Mouse (Mus musculus) Patski (cell line): ENCODE data around the gene Zfp853. TPM values are rescaled to one million over a fixed set of nuclear protein-coding genes. Genes with fewer than 3 reads are reported as not detected.

ENCODE experiments used
- ATAC-seq: fragments of 100-300 bp; one replicate; pipeline ENCODE4 v1.8.0; 2021
- CTCF ChIA-PET: fragments of 350-600 bp; sonication (Branson Sonifier 250); formaldehyde crosslinking; loops from one replicate; lab custom pipeline; 2022; ENCODE audit warnings: inconsistent platforms; lab: Charles Lee
- POLR2A ChIA-PET: fragments of 350-600 bp; sonication (Branson Sonifier 250); formaldehyde crosslinking; loops from one replicate; lab custom pipeline; 2022; ENCODE audit warnings: antibody characterized with exemption, inconsistent platforms; lab: Charles Lee
- DNase-seq: peaks from one replicate; pipeline ENCODE4 v3.0.0-alpha.2; 2011; ENCODE audit warnings: low read depth, low spot score
- H3K27me3 ChIP-seq: fragments of 371-371 bp; one replicate; pipeline ENCODE4 v1.5.1; 2021
- CTCF ChIP-seq: fragments of 100-300 bp; IDR thresholded peaks from one replicate; pipeline ENCODE4 v1.5.1; 2021
- in situ Hi-C: fragments of 300-500 bp; cut with MboI; formaldehyde crosslinking; loops from 3 replicates; pipeline ENCODE4 v1.11.1; 2018; ENCODE audit warnings: low pct_unique_long_range_greater_than_20kb, mixed read lengths
- polyA plus RNA-seq: library from polyadenylated mRNA; unstranded; gene quantifications from one replicate; pipeline ENCODE4 v1.2.3, GENCODE M21; 2021

Gene Zfp853
- polyA plus RNA-seq, 1 experiment from 2014 or later, result not detected

DNA sequence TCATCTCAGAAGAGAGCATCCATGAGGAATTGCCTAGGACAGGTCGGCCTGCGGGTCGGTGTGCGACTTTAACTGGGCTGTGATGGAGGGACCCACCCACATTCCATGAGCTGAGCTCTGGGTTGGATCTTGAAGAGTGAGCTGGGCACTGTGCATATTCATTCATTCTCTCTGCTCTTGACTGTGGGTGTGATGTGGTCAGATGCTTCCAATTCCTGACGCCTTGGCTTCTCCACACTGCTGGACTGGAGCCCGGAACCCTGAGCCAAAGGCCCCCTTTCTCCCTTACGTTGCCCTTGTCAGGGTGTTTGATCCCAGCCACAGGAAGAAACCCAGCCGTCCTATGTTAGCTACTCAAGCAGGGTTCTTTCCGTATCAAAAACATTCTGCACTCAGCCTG, 4.6 kb upstream of the Zfp853 start:
- ChIA-PET POLR2A (interaction anchor here (1.5 kb wide), 1 partner anchor 26 kb away, joined by 3 read pairs; no protein-coding TSS in a partner anchor), CTCF (no interaction called here)
- ATAC-seq, result no peak
- TF ChIP-seq CTCF, result no peak
- no peaks in the 10 kb centered on the region for H3K27me3 ChIP-seq
- no peak for DNase-seq
- in situ Hi-C loops, result loop anchor here (5.0 kb wide), 1 partner anchor 61 kb away; the partner anchor contains the start of gene Zfp12

DNA sequence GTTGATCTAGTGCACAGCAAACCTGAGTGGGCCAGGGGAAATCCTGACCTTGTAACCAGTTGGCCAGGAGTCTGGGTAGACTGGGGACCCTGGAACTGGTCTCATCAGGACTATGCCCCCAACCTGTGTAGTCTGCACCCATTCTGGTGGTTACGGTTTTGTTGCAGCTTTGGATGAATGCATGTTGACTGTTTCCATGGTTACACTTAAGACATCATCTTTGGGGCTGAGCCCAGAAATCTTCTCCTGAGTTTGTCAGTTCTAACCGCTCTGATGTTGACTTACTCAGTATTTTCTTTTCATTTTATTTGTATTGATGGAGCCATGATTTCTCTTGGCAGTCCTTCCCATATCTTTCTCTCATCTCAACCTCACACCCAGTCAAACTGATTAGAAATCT, 1.9 kb upstream of the Zfp853 start:
- no peak for TF ChIP-seq CTCF
- no peaks in the 10 kb centered on the region for H3K27me3 ChIP-seq
- CTCF ChIA-PET, result interaction anchor here (1.0 to 6.3 kb wide), 3 partner anchors 11 to 14 kb away, joined by 3 to 28 read pairs (median 5); no protein-coding TSS in a partner anchor
- ATAC-seq (no peak), DNase-seq (no peak)
- in situ Hi-C loops, result loop anchor here (5.0 kb wide), 1 partner anchor 58 kb away; the partner anchor contains the start of gene Zfp12
- POLR2A ChIA-PET, result interaction anchor here (0.8 to 0.9 kb wide), 2 partner anchors 31 to 472 kb away, joined by 3 read pairs; no protein-coding TSS in a partner anchor

DNA sequence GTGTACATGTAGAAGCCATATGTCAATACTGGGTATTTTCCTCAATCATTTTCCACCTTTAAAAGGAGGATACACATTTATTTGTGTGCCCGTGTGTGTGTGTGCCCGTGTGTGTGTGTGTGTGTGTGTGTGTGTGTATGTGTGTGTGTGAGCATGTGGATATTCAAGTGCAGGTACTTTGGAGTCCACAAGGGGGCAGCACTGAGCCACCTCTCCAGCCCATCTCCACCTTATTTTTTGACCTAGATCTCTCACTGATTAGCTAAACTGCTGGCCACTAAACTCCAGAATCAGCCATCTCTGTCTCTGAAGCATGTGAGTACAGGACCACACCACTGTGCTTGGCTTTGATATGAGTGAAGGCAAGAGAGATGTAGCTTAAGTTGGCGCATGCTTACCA, 1.4 kb upstream of the Zfp853 start:
- ATAC-seq (no peak), DNase-seq (no peak)
- in situ Hi-C loops, result loop anchor here (5.0 kb wide), 1 partner anchor 58 kb away; the partner anchor contains the start of gene Zfp12
- TF ChIP-seq CTCF, result no peak
- H3K27me3 ChIP-seq, result no peaks in the 10 kb centered on the region
- ChIA-PET CTCF (interaction anchor here (1.0 to 6.3 kb wide), 3 partner anchors 11 to 14 kb away, joined by 3 to 28 read pairs (median 5); no protein-coding TSS in a partner anchor), POLR2A (interaction anchor here (0.8 to 1.6 kb wide), 3 partner anchors 20 to 472 kb away, joined by 3 to 5 read pairs (median 3); partner anchors contain the start of gene E130309D02Rik)

DNA sequence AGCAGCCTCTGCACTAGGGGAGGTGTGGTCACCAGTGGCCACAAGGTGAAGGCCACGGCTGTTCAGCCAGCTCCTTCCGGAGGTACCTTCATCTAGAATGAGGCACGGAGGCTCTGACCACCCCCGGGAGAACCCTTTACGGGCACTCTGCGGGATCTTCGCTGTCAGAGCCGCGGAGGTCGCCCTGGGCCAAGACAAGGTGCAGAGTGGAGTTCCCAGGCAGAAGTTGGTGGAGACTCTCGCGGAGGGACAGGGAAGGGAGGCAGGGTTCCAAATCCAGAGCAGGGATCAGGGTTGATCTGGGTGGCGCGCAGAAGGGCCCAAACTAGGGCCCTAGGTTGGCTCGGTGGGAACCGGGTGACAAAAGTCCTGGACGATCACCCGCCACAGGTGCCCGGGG, 544 bp downstream of the Zfp853 start:
- TF ChIP-seq CTCF, result no peak
- ATAC-seq, result no peak
- H3K27me3 ChIP-seq, result no peaks in the 10 kb centered on the region

DNA sequence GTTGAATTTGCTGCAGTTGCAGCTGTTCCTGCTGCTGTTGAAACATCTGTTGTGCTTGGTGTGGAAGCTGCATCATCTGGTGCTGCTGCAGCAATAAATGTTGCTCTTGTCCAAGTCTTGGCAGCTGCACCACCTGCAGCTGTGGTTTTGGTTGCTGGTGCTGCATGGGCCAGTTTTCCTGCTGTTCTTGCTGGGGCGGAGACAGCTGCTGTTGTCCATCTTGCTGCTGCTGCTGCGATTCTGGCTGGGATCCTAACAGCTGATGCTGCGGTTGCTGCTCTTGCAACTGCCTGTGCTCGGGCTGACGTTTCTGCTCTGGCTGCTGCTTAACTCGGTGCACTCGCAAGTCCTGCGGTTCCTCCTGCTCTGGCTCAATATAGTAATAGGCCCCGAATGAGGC, 4.1 kb downstream of the Zfp853 start:
- POLR2A ChIA-PET, result no interaction called here
- no peaks in the 10 kb centered on the region for H3K27me3 ChIP-seq
- in situ Hi-C loops, result loop anchor here (10.0 kb wide), 1 partner anchor 204 kb away; no protein-coding TSS in a partner anchor
- TF ChIP-seq CTCF, result no peak
- CTCF ChIA-PET, result interaction anchor here (1.6 kb wide), 1 partner anchor 15 kb away, joined by 5 read pairs; no protein-coding TSS in a partner anchor
- no peak for ATAC-seq
- DNase-seq, result no peak

More for the DNA sequence above, 544 bp downstream of the Zfp853 start:
- ChIA-PET CTCF (interaction anchor here (6.3 kb wide), 1 partner anchor 11 kb away, joined by 28 read pairs; no protein-coding TSS in a partner anchor), POLR2A (no interaction called here)
- in situ Hi-C loops, result no loop called here
- DNase-seq, result no peak

DNA sequence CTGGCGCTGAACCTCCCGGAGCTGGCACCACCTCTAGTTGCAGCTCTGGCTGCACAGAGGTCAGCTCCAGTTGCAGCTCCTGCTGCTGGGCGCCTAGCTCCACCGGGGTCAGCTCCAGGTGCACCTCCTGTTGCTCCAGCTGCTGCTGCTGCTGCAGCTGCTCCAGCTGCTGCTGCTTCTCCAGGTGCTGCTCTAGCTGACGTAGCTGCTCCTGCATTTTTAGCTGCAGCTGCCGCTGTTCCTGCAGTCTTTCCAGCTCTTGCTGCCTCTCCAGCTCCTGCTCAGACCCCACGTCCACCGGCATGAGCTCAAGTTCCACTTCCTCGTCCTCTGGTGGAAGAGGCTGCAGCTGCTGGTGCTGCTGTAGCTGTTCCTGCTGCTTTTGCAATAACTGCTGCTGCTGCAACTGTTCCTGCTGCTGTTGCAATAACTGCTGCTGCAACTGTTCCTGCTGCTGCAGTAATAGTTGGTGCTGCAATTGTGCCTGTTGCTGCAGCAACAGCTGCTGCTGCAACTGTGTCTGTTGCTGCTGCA, 5.0 kb downstream of the Zfp853 start:
- no peak for DNase-seq
- ATAC-seq, result no peak
- no peaks in the 10 kb centered on the region for H3K27me3 ChIP-seq
- in situ Hi-C loops, result loop anchor here (10.0 kb wide), 1 partner anchor 204 kb away; no protein-coding TSS in a partner anchor
- ChIA-PET POLR2A (no interaction called here), CTCF (interaction anchor here (1.4 to 1.6 kb wide), 2 partner anchors 14 to 23 kb away, joined by 4 to 5 read pairs; no protein-coding TSS in a partner anchor)
- no peak for TF ChIP-seq CTCF

DNA sequence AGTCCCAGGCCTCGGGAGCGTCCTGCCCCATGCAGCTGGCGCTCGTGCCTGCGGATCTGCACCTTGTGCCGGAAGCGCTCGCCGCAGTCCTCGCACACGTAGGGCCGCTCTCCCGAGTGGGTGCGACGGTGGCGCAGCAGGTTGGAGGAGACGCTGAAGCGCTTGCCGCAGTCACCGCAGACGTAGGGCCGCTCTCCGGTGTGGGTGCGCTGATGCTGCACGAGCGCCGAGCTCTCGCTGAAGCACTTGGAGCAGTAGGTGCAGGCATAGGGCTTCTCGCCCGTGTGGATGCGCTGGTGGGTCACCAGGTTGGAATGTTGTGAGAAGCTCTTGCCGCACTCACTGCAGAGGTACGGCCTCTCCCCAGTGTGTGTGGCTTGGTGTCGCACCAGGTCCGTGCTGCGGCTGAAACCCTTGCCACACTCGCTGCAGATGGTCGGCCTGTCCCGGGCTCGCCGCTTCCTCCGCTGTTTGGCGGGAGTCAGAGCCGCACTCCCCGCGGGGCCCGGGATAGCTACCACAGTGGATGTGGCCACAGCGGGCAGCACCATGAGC, 5.6 kb downstream of the Zfp853 start:
- TF ChIP-seq CTCF, result no peak
- H3K27me3 ChIP-seq, result no peaks in the 10 kb centered on the region
- no peak for ATAC-seq
- ChIA-PET CTCF (interaction anchor here (1.4 to 1.6 kb wide), 2 partner anchors 14 to 24 kb away, joined by 4 to 5 read pairs; no protein-coding TSS in a partner anchor), POLR2A (no interaction called here)
- no peak for DNase-seq
- in situ Hi-C loops, result loop anchor here (10.0 kb wide), 1 partner anchor 203 kb away; no protein-coding TSS in a partner anchor

DNA sequence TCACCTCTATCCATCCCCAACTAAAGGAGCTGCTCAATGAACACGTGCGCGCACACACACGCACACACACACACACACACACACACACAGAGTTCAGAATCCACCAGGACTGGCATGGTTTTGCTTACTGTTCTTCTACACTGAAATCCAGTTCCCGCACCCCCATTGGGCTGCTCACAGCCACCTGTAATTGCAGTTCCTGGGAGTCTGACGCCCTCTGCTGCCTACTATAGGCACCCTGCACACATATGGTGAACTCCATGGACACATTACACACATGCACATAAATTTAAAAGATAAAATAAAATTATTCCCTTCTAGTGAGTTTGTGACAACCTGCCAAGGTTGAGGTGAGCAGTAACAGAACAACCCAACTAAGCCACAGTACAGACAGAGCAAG, 8.7 kb downstream of the Zfp853 start:
- CTCF ChIA-PET, result no interaction called here
- in situ Hi-C loops, result loop anchor here (10.0 kb wide), 1 partner anchor 200 kb away; no protein-coding TSS in a partner anchor
- no peak for DNase-seq
- POLR2A ChIA-PET, result no interaction called here
- no peak for ATAC-seq
- TF ChIP-seq CTCF, result no peak
- no peaks in the 10 kb centered on the region for H3K27me3 ChIP-seq

DNA sequence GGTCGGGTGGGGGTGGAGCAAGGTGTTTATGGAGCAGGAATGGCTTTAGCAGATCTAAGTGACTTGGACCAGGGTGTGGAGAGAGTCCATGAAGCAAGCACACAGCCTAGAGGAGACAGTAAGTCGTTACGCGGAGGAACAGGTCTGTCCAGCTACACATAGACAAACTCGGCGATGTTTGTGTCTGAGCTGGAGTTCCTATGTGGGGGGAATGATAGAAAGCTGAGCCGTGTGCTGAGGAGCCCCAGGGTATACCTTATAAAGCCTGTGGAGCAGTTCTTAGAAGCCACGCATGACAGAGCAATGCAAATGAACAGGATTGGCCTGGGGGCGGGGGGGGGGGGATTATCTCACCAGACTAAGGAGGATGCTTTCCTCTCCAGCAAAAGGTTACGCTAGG, 14.2 kb downstream of the Zfp853 start:
- no peak for TF ChIP-seq CTCF
- H3K27me3 ChIP-seq, result no peaks in the 10 kb centered on the region
- POLR2A ChIA-PET, result no interaction called here
- in situ Hi-C loops, result no loop called here
- CTCF ChIA-PET, result interaction anchor here (0.8 to 5.4 kb wide), 2 partner anchors 14 to 44 kb away, joined by 4 to 28 read pairs; partner anchors contain the start of genes Zfp12 and Zfp853
- DNase-seq (no peak), ATAC-seq (no peak)

DNA sequence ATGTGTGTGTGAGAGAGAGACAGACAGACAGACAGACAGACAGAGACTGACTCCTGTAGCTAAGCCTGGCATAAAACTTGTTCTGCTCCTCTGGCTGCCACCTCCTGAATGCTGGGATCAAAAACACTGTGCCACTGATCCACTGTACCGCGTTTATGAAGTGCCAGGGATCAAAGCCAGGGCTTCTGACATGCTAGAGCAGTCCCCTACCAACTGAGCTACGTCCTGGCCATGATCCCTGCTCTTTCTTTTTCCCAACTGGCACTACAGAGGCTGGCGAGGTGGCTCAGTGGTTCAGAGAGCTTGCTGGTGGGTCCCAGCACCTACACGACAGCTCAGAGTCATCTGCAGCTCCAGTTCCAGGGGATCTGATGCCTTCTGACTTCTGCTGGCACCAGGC, 17.7 kb downstream of the Zfp853 start:
- CTCF ChIA-PET, result no interaction called here
- DNase-seq, result no peak
- POLR2A ChIA-PET, result interaction anchor here (0.6 kb wide), 1 partner anchor 323 kb away, joined by 3 read pairs; no protein-coding TSS in a partner anchor

More for the DNA sequence above, 17.7 kb downstream of the Zfp853 start:
- no peaks in the 10 kb centered on the region for H3K27me3 ChIP-seq
- no peak for ATAC-seq
- no peak for TF ChIP-seq CTCF
- in situ Hi-C loops, result no loop called here
